Mouse (Mus musculus) spleen, adult 12 weeks (tissue): ENCODE results near the gene Nup188.

Experiments used
- DNase-seq: peaks from one replicate; pipeline ENCODE4 v3.0.0; 2022; ENCODE audit warnings: low spot score

The Nup188 gene

DNA sequence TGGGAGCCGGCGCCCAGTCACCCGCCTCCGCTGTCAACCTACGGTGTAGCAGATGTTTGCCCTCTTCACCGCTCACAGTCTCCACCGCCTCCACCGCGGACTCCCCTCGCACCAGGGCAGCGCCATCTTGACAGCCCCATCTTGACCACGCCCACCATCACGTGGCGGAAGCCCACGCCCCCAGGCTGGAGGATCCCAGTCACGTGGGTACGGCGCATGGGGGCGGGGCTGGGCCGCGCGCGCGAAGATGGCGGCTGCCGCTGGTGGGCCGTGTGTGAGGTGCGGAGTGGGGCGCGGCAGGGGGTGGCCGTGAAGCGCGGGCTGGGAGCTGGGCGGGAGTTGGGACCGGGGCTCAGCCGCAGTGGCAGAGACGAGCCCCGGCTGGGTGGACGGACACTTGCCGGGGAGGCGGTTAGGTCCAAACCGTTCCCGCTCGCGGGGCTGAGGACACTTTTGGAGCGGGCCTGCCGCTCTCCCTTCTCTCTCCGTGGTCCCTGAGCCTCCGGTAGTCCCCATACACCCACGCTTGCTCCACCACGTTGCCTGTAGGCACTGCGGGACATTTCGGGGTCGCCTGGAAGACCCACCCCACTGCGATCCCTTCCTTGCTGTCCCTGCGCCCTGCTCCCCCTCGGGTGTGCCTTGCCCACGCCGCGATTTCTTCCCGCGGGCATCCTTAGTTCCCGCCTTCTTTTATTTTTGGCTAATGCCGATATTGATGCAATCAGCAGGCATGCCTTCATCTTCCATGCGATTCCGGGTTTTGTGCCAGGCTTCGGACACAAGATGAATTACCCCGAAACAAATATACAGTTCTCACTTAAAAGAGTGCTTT, at the start of gene Nup188, which contains the start of gene Dolk:
Gene Nup188 (plus strand): TSS at position 206 of the 835 bp plus-strand sequence.
Gene Dolk (minus strand): TSS at position 143 of the 835 bp plus-strand sequence.
- peak; percentile 98 for DNase-seq

DNA sequence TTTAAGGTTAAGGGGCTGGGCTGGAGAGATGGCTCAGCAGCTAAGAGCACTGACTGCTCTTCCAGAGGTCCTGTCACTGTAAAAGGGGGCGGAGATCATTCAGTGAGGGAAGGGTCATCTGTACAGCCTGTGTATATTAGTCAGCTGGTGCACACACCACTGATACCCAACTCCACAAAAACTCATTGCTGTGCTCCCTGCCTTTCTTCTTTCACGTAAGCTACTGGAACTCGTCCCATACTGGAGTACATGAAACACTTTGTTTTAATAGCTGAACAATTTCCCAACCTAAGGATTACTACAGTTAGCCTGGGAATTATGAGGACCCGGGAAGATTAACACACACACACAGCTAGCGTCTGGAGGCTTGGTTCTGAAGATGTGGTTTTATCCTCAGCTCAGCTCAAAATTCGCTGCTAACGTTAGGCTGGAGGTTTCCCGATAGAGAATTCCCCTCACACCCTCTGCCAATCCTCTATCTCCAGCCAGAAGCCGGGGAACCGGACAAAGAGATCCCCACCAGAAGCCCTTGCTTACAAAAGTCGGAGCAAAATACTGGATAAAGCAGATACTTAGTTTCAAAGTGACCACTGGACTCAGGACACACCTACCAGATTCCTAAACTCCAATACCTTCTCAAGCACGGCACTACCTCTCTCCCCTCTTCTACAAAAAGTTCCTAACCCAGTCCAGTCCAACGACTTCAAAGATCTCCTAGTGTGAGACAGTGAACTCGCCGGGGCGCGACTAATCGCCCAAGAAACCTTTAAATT, 49.6 kb upstream of the Nup188 start:
- DNase-seq = no peak

DNA sequence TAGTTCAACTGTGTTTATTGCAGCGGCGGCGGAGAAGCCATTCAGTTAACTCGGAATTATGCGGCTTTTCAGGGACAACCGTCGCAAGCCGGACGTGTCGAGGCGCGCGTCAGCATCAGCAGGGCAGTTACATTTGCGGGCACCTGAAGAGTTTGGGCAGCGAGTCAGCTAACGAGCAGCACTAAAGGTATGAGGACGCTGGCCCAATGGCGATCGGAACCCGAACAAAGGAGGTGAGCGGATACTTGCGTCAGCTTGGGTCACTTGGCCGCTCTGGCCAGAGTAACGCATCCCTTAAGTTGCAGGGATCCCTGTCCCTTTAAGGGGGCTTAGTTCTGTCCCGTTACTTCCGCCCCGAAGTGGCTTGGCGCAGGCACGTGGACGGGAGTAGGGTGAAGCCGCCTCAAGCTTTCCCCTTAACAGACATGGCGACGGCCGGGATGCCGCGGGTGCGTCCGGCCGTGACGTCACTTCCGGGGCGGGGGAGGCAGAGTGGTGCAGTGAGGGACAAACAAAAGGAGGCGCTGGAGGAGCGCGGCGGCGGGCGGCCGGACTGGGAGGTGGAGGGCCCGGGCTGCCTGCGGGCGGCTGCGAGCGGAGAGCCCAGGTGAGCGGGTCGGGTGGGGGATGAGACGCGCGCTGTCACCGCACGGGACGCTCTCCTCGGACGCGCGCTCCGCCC, 48.9 kb upstream of the Nup188 start, which contains the start of gene Lrrc8a:
Gene Lrrc8a (plus strand): TSS at position 517 of the 682 bp plus-strand sequence.
- peak; percentile 99 for DNase-seq

DNA sequence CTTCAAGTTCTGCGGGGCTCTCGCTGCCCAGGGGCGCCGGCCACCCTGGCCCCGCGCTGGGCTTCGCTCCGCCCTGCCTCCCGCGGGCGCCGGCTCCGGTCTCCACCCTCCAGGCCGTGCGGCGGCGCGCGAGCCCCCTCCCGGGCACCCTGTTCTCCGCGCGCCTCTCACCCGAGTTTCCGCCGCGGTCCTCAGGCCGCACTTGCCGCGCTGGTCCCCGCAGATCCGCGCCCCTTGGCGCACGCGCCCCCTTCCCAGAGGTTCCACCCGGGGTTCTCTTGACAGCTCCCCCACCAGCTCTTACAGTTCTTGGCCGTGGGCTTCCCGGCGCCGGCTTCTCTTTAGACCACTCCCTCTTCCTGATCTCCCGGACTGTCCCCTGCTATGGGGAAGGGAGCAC, 48.3 kb upstream of the Nup188 start:
- DNase-seq = no peak

DNA sequence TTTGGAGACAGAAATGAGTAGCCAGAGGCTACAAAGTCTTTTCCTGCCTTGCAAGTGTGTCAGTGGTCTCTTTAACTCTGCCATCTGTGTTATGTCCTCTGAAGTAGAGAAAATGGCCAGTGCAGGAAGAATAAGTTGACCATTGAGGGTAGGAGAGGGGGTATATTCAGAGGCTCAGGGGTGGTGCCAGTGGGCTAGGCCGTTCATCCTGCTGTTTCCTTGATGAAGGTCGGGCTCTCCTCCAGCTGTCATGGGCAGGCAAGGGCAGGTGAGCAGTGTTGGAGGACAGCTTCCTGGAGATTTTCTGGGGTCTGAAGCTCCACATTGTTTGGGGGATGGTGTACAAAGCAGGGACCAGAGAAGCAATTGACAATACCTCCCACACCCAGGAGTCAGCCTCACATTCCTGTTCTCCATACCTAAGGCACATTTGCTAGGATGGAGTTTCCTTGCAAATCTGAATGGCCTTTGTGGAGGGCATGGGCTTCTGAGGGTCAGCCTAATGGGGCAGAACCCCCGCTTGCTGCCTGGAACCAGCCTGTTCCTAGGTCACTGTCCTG, 47.2 kb upstream of the Nup188 start:
- no peak for DNase-seq

DNA sequence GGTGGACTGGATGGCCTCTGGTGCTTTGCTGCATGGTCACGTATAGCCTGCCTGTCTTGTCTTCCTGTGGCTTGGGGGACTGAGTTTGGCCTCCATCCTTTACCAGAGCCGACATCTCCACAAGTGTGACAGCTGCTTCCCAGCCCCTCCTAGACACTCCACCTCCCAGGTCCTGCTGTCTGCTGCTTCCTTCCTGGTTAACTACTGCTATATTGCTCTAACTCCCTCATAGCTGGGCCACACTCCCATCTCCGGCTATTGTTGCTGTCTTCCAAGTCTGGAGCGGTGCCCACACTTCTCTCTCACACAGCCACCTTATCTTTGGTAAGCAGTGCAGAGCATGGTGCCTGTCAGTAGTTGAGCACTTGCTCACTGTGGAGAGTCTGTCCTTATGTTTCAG, 46.4 kb upstream of the Nup188 start:
- peak; percentile 40 for DNase-seq

DNA sequence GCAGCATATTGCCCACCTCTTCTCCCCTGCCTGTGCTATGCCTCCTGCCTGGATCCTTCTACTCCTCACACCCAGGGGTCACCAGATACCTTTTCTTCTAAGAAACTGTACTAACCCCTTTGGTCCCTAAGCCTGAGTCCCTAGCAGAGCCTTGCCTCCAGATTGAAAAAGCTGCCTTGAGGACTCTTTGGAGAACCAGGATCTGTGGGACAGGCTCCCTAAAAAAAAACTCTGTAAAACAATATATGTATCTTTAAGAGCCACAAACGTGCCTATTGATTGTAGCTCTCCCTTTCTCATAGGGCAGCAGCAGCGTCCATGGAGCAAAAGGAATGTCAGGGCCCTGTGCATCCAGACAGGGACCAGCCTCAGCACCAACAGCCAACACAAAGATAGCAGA, 45.9 kb upstream of the Nup188 start, which contains the start of gene Gm28035:
Gene Gm28035 (plus strand): TSS at position 301 of the 400 bp plus-strand sequence.
- DNase-seq = no peak

DNA sequence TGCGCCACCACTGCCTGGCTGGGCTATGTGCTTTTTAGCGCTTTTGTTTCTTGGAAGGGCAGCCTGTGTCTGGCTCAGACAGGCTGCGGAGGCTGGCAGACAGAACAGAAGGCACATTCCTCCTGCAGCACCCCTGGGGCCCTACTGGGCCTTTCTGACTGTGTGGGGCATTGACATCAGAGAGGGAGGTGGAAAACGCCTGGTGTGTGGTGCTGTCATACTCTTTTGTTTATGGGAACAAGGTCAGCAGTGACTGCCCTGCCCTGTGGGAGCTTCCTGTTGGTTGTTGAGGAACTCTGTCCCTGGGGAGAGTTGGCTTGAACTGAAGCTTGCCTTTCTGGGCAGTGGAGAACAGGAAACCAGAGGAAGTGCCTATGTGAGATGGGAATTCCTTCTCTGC, 43.7 kb upstream of the Nup188 start:
- DNase-seq = no peak

DNA sequence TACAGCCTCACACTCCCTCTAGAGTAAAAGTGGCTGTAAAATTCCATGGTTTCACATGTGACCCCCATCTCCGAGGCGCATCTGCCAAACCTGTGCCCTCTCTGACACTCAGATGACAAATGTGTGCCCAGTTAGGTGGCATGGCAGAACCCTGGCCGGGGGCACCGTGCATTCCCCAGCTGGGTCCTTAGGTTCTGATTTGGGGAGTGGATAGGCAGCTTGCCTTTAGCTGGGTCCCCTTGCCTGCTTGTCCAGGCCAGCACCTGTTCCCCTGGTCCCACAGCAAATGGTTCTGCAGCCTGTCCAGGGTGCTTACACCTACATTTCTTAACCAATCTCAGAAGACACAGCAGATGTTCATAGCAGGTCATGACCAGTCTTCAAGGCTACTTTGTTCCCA, 42.8 kb upstream of the Nup188 start:
- DNase-seq = no peak

DNA sequence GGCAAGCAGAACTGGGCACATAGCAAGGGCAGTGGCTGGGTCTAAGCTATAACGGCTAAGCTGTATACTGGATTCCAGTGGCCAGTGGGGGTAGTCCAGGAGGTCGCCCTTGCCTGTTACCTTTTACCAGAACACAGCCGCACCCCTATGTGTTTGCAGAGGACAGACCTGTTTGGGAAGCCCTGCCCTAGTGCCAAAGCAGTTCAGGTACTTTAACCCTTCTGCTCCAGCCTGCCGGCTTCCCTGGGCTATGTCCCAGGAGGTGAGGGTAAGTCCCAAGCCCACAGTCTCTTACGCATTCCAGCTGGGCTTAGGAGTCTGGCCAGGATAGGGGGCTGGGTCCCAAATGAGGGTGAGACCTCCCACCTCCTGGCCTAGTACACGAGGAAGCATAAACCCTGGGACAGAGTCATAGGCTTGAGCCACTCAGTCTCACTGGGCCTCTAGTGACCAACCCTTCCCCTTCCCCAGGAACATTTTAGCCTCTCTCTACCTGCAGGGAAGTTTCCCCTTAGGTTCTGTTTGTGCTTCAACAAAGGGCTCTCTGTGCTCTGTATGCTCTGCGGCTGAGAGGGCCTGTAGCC, 41.5 kb upstream of the Nup188 start:
- DNase-seq = no peak

DNA sequence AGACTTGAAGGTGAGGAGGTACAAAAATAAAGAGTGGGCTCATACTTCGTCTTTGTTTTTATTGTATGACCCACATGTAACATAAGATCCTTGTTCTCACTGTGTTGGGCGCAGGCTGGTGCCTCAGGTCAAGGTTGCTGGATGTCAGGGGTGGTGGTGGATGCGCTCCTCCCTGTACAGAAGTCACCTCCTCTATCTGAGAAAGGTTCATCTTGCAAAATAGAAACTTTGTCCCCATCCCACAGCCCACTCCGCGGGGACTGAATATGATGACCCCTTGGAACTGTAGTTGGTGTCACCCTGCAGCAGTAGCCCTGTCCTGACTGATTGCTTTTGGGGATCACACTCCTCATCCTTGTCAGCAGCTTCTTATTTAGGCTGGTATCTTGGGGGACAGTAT, 39.2 kb upstream of the Nup188 start:
- DNase-seq = no peak

DNA sequence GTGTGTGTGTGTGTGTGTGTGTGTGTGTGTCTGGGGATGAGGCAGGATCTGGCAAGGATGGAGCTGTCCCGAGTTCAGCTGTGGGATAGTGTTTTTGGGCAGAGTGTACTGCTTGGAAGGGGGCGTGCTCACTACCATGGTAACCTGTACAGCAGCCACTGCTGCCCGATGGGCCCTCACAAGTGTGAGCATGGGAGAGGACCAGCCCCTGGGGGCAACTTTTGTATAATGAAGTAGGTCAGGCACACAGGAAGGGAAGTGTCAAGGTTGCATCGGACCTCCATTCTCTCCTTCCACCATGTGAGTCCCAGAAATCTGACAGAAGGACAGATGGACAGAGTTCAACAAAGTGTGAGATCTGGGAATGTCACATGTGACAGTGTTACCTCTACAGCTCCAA, 38.5 kb upstream of the Nup188 start:
- no peak for DNase-seq

DNA sequence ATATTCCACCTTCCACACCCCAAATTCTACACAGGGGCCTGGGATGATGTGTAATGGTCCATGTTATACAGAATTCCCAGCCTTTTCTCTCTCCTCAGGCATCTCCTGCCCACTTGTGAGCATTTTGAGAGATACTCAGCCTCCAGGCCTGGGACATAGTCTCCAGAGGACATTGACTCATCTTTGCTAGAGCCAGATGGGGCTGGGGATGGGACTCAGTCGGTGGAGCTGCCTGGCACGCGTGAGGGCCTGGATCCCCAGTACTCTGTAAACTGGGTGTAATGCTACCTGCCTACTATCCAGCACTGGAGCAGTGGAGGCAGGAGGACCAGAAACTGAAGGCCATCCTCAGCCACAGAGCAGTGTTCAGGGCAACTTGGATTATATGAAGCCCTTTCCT, 37.0 kb upstream of the Nup188 start:
- DNase-seq = no peak

DNA sequence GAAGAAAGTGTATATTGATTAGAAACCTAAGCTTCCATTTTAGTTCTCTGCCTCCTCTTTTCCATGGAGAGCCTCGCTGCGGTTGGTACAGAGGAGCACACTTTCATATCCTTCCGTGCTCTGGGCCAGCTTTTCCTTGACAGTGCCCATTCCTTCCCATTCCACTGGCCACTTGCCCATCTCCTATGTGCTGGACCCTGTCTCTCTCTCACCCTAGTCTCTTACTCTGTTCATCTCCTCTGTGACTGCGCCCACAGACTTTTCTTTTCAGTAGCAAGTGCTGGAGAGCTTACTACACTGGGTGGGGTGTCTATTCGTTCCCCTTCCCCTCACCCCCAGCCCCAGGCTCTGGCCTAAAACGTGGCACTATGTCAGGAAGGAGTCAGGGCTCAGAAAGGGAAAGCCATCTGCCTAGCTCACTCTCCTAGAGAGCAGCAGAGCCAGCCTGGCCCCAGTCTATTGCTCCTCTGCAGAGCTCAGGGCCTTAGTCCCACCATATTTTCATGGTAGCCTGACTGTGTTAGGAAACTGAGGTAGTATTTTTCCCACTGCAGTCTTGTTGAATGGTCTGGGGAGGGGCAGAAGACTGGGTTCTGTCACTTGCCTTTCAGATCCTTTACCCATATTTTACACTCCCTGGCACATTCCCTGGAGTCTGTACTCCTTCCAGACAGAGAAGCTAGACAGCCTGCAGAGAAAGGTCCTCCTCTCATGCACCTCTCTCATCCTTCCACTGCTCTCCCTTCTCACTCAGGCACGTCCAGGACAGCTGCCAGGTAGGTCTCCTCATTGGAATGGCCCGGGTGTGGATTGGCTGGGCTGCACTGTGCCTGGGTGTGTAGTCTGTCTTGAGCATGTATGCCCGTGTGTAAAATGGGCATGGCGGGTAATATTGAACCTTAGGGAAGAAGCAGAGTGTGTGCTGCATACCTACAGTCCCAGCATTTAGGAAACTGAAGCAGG, 35.8 kb upstream of the Nup188 start:
- no peak for DNase-seq

DNA sequence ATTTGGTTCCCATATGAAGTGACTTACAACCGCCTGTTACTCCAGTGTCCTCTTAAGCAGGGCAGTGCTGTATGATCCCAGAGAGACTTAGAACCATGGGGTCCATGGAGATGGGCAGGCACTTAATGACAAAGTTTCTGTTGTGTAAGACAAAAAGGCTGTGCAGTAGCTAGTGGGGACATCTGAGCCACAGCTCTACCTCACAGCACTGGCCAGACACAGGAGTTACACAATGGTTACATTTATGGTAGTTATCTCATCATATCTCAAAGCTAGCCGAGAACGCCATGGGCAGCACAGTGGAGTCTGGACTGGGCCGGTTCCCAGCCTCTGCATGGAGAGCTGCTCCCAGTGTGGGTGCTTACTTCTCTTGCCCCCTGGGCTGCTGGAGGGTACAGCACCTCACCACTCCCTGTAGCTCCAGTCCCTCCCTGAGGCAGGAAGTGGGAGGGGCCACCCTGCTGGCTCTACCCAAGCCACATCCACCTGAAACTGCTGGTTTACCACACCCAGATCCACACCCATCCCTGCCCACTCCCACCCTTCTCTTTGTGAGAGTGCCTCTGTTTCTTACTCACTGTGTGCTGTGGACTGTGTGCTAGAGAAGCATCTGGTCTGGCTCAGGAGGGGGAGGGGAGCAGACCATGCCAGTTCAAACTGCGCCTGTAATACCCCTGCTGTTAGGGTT, 34.6 kb upstream of the Nup188 start:
- peak; percentile 43 for DNase-seq

DNA sequence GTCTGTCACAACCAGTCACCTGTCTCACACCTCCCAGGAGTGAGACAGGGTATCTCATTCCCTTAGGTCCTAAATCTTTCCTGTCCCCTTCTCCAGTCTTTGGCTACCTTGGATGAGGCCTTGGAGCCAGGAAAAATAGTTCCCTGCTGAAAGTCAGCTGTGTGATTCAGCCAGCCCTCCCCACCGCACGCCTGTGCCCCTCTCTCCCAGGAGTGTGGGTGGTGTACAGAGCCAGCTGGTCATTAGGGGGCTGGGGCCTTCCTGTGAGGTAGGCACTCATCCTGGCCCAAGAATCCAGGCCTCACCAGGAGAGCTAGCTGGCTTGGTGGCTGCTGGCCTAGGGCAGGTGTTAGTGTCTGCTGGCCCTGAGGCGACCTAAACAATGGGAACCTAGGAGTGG, 33.7 kb upstream of the Nup188 start:
- DNase-seq = no peak

DNA sequence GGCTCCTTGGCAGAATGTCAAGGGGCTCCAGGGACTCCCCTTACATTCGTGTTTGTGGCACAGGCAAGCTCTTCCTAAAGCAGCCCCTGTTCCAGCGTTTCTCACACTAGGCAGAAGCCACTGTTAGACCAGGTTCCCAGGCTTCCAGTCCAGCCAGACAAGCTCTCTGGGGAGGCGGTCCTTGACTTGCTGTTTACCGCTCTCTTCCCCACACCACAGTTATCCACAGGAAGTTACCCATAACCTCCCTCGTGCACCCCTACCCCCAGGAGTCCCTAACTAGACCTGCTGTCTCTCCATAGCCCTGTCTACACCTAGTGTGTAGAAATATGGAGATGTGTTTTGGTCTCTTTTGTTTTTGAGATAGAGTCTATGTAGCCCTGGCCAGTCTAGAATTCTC, 32.4 kb upstream of the Nup188 start:
- DNase-seq = no peak

DNA sequence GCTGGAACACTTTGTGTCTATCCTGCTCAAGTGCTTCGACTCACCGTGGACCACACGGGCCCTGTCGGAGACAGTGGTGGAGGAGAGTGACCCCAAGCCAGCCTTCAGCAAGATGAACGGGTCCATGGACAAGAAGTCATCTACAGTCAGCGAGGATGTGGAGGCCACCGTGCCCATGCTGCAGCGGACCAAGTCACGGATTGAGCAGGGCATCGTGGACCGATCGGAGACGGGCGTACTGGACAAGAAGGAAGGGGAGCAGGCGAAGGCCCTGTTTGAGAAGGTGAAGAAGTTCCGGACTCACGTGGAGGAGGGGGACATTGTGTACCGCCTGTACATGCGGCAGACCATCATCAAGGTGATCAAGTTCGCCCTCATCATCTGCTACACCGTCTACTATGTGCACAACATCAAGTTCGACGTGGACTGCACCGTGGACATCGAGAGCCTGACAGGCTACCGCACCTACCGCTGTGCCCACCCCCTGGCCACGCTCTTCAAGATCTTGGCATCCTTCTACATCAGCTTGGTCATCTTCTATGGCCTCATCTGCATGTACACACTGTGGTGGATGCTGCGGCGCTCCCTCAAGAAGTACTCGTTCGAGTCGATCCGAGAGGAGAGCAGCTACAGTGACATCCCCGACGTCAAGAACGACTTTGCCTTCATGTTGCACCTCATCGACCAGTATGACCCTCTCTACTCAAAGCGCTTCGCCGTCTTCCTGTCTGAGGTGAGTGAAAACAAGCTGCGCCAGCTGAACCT, 30.4 kb upstream of the Nup188 start:
- DNase-seq = no peak
